Mouse (Mus musculus) layer of hippocampus, adult 8-10 months (tissue): ENCODE data around the gene Cpne6. TPM values are rescaled to one million over a fixed set of nuclear protein-coding genes. Genes with fewer than 3 reads are reported as not detected.
A peak's percentile ranks its signal among the peaks of the same experiment; 100 is the strongest.

Experiments
- DNase-seq, 2 experiments: peaks; one replicate each; pipeline ENCODE4 v3.0.0; 2022; ENCODE audit warnings: low spot score in 2 of 2
- total RNA-seq, 4 experiments: library from RNA; stranded (reverse); gene quantifications; 2 replicates each; pipeline ENCODE4 v1.2.4; 2022

The Cpne6 gene
- total RNA-seq = 100 to 1,000 TPM; 607 to 653 (median 629) TPM

DNA sequence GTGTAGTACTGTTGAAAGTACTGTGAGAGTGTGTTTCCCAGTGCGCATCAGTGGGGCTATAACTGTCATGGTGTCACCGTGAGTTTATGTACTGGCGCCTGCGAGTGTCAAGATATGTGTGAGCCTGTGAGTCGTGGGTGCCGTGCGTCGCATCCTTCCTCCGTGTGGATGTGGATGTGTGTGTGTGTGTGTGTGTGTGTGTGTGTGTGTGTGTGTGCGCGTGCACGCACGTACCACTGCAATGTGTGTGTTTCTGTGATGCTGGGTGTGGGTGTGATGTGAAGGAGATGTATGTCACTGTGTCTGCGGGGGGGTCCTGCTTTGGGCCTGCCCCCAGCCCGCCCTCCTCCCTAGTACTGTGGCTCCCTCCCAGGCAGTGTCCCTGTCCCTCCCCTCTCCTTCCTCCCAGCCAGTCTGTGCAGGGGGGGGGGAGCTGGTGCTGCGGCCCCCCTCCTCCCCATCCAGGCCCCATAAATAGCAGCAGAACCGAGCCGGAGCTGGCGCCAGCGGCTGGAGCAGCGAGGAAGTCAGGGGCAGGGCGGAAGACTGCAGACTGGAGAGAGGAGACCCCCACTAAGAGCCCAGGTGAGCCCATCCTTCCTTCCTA, at the start of gene Cpne6:
TSS of gene Cpne6 (plus strand) at position 321 of the 607 bp plus-strand sequence.
- peak in 1 of 2 experiments; percentile 58 for DNase-seq

DNA sequence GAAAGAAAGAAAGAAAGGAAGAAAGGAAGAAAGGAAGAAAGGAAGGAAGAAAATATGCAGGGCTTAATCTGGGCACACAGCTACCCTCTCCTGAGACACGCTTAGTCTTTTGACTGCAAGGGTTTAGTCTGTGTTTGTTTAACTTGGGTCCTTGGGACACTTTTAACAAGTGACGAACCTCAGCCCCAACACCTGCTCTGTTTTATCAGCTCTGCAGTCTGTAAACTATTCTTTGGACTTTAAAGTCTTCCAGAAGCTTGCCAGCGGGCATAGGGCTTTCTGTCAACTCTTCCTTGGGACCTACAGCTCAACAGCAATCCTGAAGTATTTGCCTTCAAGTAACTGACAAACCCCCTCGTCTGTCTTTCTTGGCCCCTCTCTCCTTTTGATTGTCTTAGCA, 48.5 kb upstream of the Cpne6 start:
- no peak for DNase-seq

DNA sequence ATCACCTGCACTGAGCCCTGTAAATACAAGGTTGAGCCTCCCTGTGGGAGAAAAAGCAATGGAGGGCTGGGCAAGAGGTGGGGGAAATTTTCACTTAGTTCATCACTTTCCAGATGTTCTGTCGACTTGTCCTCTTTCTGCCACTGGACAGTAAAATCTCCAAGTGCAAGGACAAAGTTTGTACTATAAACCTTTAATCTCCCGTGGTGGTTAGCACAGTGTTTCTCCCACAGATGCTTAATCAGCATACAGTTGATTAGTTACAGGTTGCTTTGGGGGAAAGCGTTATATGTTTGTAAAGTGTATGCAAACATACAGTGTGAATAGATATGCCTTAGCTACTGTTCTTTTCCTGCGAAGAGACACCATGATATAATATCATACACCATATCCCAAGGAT, 43.8 kb upstream of the Cpne6 start:
- no peak for DNase-seq

DNA sequence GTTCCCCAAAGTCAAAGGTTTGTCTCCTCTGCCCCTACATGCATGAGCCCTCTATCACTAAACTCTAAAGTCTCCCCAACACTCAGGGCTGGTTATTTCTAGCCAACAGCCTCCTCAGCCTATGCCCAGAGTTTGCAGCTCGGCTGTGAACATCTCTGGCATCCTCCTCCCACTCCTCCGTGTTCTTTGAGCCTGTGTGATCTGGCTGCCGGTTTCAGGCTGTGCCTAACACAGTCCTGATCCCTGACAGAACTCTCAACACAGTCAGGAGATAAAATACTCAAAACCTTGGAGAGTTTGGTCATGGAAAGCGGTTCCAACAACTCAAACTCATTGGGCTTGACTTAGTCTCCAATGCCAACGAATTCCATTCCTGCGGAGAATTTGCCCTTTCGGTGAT, 43.1 kb upstream of the Cpne6 start:
- no peak for DNase-seq

DNA sequence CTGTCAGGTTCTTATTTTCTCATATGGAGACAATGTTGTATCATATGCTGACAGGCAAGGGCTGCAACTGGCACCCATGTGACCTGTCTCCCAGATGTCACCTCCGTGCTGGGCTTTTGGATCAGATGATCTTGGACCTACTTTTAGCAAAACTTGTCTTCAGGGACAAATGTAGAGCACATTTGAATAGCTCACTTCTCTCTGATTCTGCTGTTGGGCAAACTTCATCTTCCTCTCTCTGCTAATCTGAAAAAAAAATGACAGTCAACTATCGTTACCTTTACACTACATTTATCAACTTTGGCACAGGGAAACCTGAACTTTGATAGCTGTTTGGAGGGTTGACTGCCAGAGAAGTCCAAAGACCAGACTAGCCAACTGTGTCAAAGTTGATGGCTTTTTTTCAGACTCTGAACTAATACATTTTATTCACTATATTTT, 41.9 kb upstream of the Cpne6 start:
- no peak for DNase-seq

DNA sequence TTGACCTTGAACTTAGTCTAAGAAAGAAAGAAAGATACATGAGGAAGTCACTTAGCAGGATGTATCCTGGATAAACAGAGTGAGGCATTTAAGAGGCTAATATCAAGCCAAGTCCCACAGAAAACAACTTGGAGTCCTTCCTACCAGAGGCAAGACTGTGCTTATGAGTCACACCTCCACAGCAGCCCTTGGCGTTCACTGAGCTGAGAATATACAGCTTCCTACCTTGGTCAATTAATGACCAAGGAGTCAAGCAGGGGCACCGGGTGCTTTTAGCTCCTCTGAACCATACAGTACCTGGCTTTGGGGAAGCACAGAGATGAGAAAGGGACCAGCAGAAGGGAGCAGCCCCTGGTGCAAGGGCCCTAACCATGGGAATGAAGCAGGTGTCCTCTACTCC, 41.2 kb upstream of the Cpne6 start:
- DNase-seq = no peak

DNA sequence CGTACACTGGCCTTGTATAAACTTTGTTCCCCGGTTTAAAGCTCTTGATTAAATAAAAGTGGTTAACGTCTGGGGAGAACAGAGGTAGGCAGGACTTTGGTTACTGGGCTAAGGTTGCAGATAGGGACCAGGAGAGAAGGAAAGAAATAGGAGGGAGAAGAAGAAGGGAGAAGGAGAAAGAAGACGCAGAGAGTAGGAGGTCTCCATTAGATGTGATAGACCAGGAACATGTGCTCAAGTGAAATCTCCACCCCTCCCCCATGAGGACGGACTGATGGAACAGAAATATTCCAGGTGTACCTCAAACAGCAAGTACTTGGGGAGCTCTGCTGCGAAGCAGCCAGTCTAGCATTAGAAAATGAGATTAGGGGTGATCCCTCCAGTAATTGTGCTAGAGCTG, 40.4 kb upstream of the Cpne6 start:
- DNase-seq = no peak

DNA sequence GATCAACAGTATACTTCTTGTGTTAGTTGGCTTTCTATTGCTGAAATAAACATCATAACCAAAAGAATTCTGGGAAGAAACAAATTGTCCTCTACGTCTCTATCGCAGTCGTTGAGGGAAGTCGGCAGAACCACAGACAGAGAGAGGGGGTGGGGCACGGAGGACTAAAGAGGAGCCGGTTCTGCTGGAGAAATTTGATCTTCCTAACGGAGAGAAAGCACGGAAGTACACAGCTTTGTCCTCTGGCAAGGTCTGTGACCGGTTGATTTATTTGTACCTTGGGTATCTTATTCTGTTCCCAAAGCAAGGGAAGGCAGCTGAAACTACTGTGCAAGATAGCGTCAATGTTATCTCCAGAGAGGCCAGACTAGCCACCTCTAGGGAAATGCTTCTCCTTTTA, 39.4 kb upstream of the Cpne6 start:
- no peak for DNase-seq

DNA sequence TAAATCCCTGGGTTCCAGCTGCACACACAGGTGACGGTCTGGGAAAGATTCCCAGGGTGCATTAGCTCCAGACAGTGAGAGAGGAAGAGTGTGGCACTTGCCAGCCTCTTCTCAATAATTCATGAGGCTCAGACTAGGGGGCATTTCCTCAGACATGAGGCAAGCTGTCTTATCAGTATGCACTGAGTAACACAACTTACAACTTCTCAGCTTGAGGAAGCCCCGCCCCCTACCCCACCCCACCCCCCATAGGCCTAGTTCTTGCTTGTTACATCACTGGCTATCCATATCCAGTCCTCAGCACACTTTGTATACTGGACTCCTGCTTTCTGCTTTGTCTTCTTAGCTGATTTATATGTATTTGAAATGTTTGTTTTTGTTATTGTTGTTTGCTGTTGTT, 34.6 kb upstream of the Cpne6 start:
- no peak for DNase-seq

DNA sequence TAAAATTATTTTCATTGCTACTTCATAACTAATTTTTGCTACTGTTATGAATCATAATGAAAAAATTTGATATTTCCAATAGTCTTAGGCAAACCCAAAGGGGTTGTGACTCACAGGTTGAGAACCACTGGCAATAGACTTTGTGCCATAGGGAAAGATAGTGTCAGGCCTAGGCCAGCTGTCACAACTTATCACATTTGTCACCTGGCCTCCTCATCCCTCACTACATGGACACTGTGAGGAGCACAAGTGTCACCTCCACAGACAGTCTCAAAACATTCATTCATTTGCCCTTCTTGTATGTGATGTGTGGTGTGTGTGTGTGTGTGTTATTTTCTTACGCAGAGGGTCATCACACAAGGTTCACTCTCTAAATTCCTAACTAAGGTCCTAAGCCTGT, 32.8 kb upstream of the Cpne6 start:
- DNase-seq = no peak

DNA sequence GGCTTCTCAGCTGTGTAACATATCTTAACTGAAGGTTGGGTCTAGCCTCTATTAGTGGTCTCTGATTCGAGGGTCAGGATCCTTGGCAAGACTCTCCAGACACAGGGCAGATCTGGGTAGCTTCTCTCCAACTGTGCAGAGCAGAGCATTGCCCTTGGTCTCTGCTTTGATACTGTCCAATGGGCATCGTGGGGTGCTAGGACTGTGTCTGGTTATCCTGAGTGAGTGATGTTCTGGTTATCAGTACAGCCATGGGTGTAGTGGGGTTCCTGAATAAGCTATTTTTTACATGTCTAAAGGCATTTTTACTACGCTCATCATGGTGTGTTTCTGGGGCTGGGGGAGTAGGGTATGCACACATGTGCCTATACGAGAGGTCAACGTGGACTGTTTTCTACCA, 32.4 kb upstream of the Cpne6 start:
- no peak for DNase-seq

DNA sequence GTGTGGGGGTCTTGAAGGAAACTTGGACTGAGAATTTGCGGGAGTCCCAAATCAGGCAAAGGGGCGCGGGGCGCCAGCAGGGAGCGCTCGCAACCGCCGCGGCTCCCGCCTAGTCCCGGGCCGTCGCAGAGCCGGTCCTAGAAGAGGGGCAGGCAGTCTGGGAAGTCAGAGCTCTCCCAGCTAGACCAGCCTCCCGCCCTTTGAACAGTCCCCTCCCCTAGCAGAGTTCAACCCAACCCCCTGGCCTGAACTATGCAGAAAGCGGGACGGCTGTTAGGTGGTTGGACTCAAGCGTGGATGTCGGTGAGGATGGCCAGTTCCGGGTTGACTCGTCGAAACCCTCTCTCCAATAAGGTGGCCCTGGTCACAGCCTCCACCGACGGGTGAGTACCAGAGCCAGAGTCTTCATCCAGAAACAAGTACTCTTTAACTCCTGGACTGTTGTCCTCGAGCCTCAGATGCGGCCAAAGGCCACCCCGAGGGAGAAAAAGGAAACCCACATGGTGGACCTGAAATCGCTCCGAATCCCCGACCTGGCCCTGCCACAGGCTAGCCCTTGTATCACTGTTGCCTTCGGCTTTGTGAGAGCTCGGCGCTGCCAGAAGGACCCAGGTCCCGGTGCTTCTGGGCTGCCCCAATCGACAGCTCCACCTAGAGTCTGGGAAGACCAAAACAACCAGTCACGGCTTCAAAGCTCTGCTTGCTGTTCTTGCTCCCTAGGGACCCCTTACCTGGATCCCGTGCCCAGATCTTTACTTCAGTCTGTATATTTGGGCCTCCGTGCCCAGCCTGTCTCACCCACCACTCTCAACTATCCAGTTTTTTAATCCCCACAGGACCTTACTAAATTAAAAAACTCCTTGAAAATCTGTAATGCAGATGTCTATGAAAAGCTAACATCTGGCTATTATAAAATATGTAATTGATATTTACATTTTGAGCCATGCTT, 31.3 kb upstream of the Cpne6 start, which contains the start of gene Dhrs4:
TSS of gene Dhrs4 (plus strand) at position 108 of the 949 bp plus-strand sequence.
- DNase-seq = peak; percentile 65 to 76

DNA sequence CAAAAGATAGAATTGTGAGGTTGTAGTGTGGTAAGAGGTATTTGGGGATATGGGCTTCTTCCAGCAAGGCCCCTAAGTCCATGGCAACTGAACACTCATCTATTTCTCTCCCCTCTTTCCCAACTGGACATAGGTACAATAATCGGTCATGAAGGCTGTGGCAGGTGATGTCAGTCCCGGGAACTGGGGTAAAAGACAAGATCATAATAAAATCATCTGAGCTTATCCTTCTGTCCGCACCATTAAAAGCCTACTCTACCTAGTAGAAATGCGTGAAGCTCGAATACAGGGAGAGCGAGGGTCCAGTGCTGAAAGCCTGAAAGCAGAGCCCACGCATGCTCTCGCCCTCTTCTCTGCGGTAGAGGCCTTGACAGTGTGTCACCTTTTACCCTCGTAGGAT, 30.6 kb upstream of the Cpne6 start:
- DNase-seq = no peak

DNA sequence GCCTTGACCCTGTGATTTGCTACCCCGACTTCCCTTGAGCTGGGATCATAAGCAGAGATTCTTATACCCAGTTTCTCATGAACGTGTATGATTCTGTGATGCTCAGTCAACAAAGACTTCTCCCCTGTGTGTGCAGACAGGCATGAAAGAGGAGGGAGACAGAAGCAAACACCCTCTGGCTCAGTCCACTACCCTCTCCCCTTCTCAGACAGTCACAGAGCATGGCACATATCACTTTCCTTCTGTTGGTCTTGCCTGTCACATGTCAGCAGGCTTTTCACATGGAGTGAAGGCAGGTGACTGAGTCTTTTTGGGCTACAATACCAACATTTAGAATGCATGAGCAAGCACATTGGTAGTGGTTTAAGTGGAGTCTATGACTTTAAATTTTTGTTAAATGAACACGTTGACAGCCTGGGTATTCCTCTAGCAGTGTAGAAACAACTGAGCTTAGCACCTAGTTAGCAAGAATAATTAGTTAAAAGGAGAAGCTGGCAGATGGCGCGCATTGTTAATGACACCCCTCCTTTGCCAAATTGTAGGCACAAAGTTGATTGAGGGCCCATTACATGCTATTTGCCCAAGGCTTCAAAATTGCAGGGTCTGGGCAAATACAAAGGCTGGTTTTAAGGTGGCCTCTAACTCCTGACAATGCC, 25.7 kb upstream of the Cpne6 start:
- peak in 1 of 2 experiments; percentile 59 for DNase-seq

DNA sequence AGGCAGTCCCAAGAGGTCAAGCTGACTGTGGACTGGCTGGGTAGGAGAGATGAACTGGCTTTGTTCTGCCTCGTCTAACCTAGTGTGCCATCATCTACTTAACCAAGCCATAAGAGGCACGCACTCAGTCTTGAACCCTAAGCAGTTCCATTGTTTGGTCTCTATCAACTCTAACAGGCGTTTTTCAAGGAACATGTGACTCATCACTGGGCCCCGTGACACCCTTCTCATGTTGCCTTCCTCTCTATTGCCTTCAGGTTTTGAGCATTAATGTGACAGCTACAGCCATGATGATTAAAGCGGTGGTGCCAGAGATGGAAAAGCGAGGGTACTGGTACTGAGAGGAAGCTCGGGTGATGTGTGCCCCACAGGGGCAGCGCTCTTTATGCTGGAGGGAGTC, 23.4 kb upstream of the Cpne6 start:
- DNase-seq = no peak

DNA sequence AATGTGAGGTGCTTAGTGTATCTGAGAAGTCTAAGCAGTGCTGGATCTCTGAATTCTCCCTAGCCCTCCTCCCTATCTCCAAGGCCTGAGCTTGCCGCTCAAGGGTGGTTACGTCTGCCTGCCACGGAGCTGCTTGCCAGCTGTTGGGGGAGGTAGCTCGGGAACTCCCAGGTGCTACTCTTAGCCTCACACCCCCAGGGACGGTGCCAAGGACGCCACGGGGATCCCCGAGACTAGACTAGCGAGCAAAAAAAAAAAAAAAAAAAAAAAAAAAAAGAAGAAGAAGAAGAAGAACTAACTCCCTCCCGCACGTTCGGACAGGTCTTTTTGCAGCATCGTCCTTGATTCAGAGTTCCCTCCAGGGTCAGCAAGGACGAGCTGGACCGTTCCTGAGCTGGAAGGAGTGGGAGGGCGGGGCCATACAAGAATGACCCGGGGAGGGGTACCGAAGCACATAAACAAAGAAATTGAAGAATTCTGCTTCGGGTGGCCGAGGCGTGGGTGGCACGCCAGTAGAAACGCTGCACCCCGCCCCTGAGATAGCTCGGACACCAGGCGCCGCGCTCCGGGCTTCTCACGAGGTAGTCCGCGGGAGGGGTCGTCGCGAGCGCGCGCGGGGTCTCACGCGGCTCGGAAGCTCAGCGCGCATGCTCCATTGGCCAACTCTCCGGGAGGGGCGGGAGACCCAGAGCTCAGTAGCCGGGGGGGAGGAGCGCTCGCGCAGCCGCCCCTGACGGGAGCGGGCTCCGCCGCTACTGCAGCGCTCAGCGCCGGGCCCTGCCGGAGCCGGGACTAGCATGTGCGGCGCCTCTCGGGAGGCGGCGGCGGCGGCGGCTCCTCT, 19.7 kb upstream of the Cpne6 start, which contains the start of gene Carmil3:
TSS of gene Carmil3 (plus strand) at position 291 of the 841 bp plus-strand sequence.
- DNase-seq = peak; percentile 78 to 84

DNA sequence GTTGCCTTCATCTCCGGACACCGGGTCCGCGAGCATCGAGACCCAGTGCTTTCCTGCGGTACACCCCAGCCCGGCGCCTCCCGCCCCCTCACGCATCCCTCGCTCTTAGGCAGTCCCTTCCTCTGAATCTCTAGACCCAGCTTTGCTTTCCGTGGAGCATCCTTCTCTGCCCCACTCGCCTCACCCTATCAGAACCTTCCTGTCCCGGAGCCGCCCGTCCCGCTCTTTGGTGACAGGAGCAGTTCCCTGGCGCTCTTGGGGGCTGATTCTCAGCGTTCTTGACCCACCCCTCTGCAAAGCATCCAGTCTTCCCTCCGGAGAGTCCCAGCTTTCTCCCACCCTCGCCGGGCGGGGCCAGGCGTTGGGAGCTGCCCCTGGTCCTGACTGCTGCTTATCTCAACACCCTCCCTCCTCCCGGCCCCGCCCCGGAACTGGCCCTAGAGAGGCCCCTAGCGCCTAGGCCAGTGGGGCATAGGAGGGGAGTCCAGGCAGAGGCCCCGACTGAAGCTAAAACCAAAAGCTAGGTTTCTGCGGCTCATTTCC, 18.9 kb upstream of the Cpne6 start:
- peak in 1 of 2 experiments; percentile 48 for DNase-seq

DNA sequence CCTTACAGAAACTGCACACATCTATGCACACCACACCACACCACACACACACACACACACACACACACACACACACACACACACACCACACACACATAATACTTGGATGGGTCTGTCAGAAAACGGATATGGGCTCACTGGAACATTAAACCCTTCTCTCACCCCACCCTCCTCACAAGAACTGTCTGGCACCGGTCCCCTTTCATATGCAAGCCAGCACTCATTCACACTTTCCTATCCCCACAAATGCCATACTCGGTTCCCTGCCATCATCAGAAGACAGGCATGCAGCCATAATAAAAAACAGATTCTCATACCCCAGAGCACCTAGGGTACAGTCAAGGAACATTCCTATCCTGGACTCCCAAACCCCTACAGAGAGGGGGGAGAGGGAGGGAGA, 18.1 kb upstream of the Cpne6 start:
- DNase-seq = no peak

DNA sequence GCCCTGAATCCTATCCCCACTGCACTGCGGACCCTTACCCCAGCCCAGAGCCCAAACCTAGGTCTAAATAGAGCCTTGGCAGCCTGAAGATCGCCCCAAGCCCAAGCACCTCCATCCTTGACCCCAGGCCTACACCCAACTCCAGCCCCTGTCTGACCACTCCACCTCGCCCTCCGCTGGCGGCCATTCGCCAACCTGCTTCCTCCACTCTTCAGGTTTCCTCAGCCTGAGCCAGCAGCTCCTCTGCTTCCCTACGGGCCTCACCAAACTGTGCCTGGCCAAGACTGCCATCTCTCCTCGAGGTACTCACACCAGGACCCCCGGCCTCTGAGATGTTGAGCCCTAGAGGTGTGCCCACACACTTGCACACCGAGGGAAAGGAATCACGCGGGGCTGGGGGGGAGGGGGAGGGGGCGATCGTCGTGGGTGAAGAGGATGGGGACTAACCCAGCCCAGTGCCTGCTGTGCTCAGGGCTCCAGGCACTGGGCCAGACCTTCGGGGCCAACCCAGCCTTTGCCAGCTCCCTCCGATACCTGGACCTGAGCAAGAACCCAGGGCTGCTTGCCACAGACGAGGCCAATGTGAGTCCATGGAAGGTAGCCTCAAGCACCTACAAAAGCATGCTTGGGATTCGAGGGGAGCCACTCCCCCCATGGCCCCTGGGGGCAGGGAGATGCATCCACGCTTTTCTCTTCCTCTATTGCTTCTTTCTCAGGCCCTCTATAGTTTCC, 14.6 kb upstream of the Cpne6 start:
- no peak for DNase-seq
